Mouse (Mus musculus) layer of hippocampus, postnatal 36 days (tissue): ENCODE data around the gene Sv2a. TPM values are rescaled to one million over a fixed set of nuclear protein-coding genes. Genes with fewer than 3 reads are reported as not detected.

Source experiments
- DNase-seq, 2 experiments: peaks; one replicate each; pipeline ENCODE4 v3.0.0; 2022
- total RNA-seq, 2 experiments: library from RNA; stranded (reverse); gene quantifications; 2 replicates each; pipeline ENCODE4 v1.2.3; 2021

Gene Sv2a
- total RNA-seq, 2 experiments from 2014 or later = 351 to 376 TPM

DNA sequence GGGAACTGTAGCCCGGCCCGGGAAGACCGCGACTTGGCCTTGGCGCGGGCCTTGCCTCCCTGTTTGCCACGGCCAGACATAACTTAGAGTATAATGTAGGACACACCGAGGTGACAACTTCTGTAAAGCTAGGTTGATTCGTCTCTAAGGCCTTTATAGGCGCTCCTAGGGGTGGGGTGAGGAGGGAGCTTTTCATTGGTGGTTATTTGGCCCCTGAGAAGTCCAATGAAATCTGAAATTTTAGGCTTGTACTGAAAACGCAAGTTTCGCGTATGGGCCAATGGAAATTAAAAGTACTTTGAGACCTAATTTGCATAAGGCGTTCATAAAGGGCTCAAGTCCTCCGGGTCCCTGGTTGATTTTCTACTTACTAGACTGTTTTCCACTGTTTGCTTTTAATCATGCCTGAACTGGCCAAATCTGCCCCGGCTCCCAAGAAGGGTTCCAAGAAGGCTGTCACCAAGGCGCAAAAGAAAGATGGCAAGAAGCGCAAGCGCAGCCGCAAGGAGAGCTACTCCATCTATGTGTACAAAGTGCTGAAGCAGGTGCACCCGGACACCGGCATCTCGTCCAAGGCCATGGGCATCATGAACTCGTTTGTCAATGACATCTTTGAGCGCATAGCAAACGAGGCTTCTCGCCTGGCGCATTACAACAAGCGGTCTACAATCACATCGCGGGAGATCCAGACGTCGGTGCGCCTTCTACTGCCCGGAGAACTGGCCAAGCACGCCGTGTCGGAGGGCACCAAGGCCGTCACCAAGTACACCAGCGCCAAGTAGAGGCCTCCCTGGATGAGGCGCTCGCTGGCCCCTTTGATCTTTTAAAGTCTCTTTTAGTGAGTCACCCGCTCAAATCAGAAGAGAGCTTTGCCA lies 40.1 kb downstream of the Sv2a start, which contains the start of the genes Hist2h2ac and Hist2h2be:
Gene Hist2h2ac (minus strand): TSS at position 116 of the 875 bp plus-strand sequence.
Gene Hist2h2be (plus strand): TSS at position 355 of the 875 bp plus-strand sequence.
- DNase-seq = peak; percentile 85 to 89

DNA sequence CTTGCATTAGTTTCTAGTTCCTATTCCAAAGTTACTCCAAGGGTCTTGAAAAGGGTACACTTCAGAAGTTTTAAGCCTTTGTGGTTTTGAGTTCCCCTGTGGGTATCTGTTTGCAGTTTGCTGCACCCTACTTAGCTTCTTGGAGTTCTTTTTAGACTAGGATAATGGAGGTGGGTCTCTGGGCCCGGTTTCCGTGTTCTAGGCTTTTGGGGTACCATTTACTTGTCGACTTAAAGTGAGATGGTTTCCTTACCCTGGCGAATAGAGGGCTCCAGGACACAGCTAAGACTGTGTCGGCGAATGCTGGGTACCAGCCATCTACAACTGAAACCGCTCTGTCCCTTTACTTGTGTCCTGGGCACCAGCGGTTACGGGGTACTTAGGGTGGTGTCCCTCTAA lies 40.7 kb downstream of the Sv2a start:
- DNase-seq = no peak

DNA sequence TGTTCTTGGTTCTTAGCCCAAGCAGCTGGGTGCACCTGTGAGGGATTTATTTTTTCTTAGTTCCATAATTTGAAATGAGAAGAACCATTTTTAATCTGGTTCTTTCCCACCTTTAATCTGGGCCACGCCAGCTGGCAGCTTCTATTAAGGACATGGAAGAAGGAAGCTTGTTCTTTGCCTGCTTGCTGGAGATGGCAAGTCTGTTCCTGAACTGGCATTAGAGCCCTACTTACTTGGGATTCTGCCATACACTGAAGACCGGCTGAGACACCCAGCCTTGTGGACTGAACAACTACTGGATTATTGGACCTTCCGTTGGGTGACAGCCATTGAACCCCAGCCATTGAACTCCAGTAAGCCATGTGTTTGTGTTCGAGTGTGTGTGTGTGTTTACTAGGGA lies 41.8 kb downstream of the Sv2a start:
- DNase-seq = no peak

DNA sequence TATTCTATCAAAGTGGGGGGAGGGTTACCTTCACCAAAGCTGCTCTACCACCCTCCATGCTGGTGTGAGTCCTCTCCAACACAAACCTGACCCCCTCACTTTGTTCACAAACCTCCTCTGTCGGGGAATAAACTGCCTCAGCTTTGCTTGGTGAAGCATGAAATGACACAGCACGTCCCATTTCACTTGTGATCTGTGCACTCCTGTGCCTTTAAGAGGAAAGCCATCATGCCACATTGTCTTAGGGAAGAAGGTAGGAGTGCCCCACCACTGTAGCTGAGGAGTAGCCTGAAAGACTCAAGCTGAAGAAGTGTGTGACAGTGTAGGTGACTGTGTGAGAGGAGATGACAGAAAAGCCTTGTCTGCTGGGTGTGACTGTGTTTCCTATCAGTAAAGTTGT lies 44.5 kb downstream of the Sv2a start:
- DNase-seq = no peak

DNA sequence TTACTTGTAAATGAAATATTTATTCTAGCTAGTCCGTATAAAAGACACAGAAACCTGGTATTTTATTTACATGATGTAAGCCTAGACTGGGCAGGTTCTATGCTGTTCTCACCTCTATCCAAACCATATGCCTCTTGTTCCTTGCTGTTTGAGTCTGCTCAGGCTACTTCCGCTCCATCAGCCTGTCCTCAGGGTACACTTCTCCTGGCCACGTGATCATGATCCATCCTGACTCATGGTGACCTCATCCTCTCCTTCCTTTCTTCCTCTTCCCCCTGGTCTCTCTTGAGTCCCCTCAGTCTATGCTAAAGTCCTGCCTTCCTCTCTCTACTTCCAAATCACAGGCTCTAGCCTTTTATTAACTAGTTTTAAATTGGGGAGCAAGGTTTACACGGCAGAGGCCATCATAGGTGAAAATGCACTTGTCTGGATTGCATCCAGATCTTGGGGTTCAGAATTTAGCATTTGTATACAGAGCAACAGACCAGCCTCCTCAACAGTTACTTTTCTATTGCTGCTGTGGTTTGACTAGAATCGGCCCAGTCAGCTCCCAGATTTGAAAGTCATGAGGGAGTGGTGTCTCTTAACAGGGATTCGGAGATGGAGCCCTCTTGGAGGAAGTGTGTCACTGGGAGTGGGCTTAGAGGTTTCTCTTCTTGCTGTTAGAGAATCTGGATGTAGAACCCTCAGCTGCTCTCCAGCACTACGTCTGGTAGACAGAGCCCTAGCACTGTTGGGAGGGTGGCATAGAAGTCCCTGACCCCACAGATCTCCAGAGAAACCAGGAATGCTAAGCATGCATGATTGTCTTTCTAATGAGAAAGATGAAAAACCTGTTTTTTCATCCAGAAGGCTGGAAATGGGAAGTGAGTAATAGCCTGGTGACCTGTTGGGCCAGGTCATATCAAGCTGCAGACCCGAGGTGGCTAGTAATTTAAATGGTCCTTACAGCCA lies 46.0 kb downstream of the Sv2a start:
- no peak for DNase-seq

DNA sequence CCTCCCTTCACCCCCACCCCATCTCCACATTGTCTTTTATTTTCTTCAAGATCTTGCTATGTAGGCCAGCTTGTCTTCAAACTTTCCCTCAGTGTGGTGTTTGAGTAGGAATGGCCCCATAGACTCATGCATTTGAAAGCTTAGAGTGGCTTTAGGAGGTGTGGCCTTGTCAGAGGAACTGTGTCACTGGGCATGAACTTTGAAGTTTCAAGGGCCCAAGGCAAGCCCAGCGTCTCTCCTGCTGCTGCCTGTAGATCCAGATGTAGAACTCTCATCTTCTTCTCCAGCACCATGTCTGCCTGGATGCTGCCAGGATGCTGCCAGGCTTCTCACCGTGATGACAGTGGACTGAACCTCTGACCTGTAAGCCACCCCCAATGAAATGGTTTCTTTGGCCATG lies 47.9 kb downstream of the Sv2a start:
- DNase-seq = no peak

DNA sequence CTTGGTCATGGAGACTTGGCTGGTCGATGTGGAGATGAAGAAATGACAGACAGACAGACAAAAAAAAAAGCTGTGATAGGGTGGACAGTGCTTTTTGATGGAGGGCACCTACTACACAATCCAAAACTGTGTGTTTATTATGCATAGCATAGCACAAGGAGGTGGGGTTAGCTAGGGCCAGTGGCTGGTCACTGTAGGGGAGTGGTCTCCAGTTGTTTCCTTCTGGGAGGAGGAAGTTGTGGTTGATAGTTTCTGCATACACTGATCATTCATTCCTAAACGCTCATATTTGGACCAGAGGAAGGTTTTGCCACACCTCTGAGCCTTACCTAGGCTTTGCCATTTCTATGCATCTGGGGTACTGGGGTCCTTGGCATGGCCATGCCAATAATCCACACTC lies 49.5 kb downstream of the Sv2a start:
- DNase-seq = no peak

DNA sequence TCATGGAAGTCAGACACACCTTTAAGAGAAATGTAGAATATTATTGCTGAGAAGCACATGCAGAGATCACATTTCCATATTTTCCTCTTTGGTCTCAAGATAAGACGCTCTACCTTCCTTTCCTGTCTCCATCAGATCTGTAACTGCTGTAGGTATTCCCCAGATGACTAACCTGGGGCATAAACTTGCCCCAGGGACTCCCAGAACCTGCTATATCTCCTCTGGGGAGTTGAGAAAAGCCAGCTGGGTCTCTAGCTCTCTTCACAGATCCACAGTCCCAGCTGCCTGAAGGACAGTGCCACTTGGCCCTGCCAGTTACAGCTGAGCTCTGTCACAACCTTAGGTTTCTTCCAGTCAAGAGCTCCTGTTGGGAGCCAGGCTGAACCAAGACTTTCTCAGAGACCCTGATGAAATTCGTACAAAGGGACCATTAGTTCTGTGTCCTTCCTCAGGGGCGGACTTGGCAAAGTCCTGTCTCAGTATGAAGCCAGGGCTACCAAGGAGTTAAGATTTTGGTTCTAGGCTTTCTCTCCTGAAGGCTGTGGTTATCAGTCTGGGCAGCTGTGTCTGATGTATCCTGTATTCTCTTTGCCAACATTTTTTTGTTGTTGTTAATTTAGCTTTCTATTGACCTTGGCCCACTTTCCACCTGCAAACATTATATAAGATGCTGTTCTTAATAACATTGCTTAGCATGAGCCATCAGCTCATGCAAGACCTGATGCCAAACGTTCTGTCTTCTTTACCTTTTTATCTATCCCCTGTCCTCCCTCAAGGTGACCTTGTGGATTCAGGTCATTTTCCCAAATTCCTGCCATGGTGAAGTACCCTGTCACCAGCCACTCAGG lies 50.2 kb downstream of the Sv2a start:
- DNase-seq = no peak

DNA sequence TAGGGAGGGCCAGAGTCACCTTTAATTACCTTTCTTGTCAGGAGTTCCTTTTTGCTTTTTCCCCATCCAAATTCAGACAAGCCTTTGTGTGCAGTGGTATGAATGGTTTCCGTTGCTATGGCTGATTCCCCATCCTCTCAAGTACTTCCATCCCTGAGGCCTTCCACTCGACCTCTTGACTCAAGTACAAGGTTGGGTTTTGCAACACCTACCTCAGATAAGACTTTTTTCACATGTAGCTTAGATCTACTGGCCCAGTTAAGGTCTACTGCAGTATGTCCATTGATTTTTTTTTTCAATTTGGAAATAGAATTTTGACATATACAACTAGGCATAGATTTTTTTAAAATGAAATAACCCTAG lies 50.8 kb downstream of the Sv2a start:
- DNase-seq = no peak

DNA sequence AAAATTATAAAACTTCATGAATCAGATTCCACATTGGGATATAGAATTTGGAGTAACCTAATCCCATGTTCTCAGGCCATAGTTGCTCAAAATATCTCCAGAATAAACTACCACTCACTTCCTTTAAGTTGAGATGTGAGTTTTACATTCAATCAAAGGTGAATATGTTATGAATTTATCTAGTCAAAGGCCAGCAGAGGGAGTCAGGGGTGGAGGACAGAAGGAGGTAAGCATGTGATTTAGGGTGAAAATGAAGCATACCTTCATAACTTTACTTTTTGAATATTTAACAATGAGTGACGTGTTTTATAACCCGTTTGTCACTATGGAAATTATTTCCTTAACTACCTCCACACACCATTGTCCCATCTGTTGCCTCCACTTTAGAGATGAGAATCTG lies 54.0 kb downstream of the Sv2a start:
- DNase-seq = no peak

DNA sequence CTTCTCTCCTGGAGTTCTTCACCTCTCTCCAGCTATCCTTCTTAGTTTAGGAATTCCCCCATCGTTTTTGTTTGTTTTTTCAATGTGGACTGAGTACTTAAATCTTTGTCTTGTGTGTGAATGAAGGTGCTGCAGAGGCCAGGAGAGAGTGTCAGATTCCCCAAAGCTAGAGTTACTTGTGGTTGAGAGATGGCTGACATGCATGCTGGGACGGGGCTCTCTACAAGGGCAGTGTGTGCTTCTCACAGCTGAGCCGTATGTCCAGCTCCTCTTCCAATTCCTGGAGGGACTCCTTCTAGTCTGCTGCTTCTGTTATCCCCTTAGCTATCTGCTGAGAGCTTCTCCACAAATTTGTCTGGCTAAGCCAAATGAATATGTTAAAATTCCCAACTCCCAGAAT lies 54.9 kb downstream of the Sv2a start:
- DNase-seq = no peak

DNA sequence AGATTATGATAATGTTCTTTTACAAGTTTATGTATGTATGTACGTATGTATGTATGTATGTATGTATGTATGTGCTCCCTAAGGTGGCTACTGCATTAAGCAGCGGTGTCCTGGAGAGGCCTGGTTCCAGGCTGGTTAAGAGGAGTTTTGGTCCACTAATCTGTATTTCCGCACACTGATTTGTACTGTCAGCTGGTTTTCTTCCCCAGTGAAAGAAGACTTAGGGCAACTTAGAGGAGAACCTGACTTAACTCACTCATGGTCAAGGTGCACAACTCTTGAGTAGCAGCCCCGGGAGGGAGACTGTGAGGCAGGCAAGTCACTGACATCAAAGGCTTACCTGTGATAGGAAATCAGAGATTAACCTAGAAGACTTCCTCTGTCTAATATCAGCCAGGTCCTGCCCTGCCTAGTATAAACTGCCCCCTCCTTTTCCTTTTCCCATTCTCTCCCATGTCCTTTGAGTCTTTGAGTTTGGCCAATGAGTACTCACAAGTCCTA lies 55.9 kb downstream of the Sv2a start:
- DNase-seq = no peak

DNA sequence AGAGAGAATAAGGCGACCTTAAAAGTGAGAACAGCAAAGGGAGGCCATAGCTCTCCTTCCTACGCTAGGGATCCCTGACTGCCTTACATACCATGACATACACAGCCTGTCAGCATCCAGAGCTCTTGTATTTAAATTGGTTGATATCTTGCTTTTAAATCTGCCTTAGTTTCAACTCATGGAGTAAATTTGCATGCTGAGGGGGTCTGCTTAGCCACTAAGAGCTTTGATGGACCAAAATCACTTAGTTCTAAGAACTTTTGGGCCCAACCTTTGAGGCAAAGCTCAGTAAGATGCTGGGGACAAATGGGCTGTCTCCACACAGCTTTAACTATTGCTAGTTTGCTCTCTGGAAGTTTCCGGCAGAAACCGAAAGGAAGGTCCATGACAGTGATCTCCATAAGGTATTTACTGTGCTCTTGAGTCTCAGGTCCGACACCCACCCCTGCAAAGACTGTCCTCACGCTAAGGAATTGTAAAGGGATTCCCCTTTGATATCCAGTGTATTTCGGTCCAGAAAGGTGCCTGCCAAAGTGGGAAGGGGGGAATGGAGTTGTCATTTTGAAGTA lies 56.5 kb downstream of the Sv2a start:
- DNase-seq = no peak

DNA sequence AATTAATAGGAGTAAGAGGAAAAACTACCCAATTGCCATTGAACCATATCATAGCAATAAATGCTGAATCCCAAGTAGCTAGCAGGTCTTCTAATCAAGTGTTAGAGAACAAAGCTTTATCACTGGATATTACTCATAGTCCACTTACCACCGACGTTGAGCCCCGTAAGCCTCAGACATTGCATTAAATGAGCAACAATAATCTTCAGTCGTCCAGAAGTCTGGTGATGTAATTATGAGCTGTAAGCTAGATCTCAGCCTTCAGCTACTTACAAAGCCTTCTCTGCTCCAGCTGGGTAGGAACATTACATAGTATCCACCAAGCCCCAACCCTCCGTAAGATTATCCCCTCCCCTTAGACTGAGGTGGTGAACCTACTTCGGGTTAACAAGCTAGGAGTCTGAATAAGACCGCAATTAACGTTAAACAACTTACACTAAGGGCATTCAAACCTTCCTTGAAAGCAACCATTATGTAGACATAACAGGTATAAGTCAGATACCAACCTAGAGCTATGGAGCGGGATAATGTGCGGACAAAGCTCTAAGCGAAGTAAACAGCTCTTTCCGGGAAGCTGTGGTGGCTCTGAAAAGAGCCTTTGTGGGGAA lies 57.1 kb downstream of the Sv2a start:
- no peak for DNase-seq

DNA sequence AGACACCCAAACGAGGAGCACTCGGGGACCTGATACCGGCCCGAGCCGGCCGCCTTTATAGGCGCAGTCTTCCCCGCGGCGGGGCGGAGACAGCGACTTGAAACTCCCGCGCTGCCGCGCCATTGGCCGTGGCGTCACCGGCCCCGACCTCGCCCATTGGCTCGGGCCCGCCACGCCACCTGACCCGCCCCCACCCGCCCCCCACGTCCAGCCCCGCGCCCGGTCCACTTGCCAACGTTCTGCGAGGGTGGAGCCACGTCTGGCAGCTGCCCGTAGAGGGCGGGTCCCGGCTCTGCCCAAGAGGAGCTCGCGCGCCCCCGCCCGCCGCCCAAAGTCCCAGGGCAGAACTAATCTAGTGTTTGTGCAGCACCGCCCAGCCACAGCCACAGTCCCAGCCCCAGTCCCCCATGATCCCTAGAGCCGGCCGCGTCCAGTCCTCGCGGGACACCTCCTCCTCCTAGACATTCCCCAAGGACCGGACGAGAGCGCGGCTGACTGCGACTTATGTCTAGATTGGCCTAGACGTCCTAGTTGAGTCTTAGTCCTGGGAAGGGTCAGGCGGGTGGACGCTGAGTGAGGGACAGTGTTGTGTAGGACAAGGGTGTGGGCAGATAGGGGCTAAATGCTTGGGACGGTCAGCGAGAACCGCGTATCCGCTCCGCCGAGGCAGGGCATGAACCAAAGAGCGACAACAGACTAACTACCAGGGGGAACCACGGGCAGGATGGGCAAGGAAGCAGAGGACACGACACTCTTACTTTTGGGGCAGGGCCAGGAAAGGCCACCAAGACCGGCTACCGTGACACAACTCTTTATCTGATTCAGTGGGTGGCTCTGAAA lies 58.2 kb downstream of the Sv2a start, which contains the start of gene Hist2h3c2:
Gene Hist2h3c2 (minus strand): TSS at position 174 of the 840 bp plus-strand sequence.
- peak in 1 of 2 experiments; percentile 20 for DNase-seq

DNA sequence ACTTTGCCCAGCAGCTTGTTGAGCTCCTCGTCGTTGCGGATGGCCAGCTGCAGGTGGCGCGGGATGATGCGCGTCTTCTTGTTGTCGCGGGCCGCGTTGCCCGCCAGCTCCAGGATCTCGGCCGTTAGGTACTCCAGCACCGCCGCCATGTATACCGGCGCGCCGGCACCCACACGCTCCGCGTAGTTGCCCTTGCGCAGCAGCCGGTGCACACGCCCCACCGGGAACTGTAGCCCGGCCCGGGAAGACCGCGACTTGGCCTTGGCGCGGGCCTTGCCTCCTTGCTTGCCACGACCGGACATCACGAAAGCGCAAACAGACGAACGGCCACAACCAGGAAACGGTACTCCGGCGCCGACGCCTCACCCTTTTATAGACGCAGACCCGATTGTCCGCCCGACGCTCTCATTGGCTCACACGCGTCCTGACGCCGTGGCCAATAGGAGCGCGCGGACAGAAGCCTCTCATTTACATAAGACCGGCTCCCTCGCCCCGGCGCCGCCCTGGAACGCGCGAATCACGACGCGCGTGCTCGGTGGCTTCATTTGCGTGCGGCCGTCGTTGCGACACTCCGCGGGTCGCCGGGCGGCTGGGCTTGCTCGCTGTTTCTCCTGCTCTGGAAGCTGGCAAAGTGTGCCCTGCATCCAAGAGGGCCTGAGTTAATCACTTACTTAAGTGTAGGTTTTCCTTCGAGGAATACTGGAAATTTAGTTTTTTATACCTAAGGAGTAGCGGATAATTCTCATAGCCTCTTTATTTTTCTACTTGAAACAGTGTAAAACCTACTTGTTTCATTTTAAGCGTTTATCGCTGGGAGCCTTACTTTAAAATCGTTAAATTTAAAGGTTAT lies 59.2 kb downstream of the Sv2a start, which contains the start of gene Hist2h2aa2:
Gene Hist2h2aa2 (minus strand): TSS at position 328 of the 850 bp plus-strand sequence.
- DNase-seq = peak; percentile 97

DNA sequence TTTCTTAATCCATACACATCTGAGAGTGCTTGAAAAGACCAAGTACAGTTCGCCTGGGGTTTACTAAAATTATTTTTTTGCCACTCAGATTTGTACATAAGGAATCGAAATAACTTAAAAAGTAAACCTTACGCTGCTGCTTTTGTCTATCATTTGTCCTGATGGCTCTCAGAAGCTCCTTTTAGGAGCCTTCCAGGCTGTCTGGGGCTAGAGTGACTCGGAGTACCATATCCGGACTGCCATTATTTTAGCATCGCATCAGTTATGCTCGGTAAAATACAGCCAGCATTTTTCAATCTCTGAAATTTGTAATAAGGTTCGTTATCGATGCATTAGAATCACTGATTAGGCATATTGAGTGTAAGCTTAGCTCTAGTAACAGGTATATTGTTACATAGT lies 59.8 kb downstream of the Sv2a start:
- no peak for DNase-seq

DNA sequence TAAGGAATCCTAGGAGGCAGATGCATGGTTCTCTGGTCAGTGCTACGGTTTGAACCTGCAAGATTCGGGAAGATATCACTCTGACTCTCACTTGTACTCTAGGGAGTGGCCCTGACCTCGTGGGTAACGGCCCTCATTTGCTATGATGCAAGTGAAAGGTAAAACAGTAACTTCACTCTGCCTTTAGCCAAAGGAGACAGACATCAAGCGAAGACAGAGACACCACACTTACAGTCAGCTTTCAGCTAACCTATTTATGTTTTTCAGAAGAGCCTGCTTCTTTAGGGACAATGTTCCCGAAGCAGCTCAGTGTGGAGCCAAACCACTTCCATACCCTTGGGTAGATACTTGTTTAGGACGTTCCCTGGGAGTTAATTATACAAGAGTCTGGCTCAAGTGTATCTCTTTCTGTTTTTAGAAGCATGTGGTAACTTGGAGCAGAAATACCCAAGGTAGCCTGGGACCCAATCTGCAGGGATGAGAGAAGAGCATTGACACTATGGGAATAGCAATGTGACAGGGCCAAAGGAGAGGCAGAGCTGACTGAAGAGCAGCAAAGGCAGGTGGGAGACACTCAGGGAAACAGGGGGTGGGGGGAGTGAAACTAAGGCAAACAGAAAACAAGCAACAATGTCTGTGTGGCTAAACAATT lies 63.1 kb downstream of the Sv2a start:
- no peak for DNase-seq
